Mouse (Mus musculus) embryonic facial prominence, embryonic 13.5 days (tissue): ENCODE measurements around the gene Grap2. TPM values are rescaled to one million over a fixed set of nuclear protein-coding genes. Genes with fewer than 3 reads are reported as not detected.

Experiments
- ATAC-seq: fragments of 200-750 bp; cut with Nextera tagmentation; 2 replicates; pipeline ENCODE4 v1.8.0; 2017; ENCODE audit warnings: low read depth; ENCODE audit not compliant: insufficient number of reproducible peaks, insufficient read depth, low FRiP score, low TSS enrichment
- H3K27ac ChIP-seq: fragments of 300-500 bp; sonication (generic); 2 replicates; pipeline ENCODE4 v1.5.1; 2015; ENCODE audit warnings: moderate library complexity, mild to moderate bottlenecking, inconsistent platforms
- H3K27me3 ChIP-seq: fragments of 300-500 bp; sonication (generic); 2 replicates; pipeline ENCODE4 v1.6.1; 2015; ENCODE audit warnings: mild to moderate bottlenecking, inconsistent platforms
- H3K36me3 ChIP-seq: fragments of 300-500 bp; sonication (generic); 2 replicates; pipeline ENCODE4 v1.6.1; 2015; ENCODE audit warnings: mild to moderate bottlenecking, inconsistent platforms
- H3K4me1 ChIP-seq: fragments of 300-500 bp; sonication (generic); 2 replicates; pipeline ENCODE4 v1.6.1; 2015; ENCODE audit warnings: inconsistent platforms
- H3K4me2 ChIP-seq: fragments of 300-500 bp; sonication (generic); 2 replicates; pipeline ENCODE4 v1.6.1; 2015; ENCODE audit warnings: moderate library complexity, mild to moderate bottlenecking, inconsistent platforms
- H3K4me3 ChIP-seq: fragments of 300-500 bp; sonication (generic); 2 replicates; pipeline ENCODE4 v1.5.1; 2015; ENCODE audit warnings: mild to moderate bottlenecking, inconsistent platforms
- H3K9ac ChIP-seq: fragments of 300-500 bp; sonication (generic); 2 replicates; pipeline ENCODE4 v1.6.1; 2015; ENCODE audit warnings: mild to moderate bottlenecking, inconsistent platforms
- H3K9me3 ChIP-seq: fragments of 300-500 bp; sonication (generic); 2 replicates; pipeline ENCODE4 v1.6.1; 2016; ENCODE audit warnings: inconsistent platforms
- WGBS: fragments of 180-500 bp; shearing (Covaris S2); methylation state at CpG from one replicate; pipeline ENCODE4 v1.1.7; 2015; ENCODE audit warnings: mixed read lengths; 5-methylcytosine and 5-hydroxymethylcytosine counted together
- polyA plus RNA-seq: library from polyadenylated mRNA; unstranded; fragments of >200 nt; fragmentation: Nextera tagmentation; extraction: Ambion mirVana; gene quantifications from 2 replicates; pipeline ENCODE4 v1.2.1, GENCODE M21; 2015

Grap2 gene
- polyA plus RNA-seq, 1 experiment from 2014 or later, result 1.2 TPM

DNA sequence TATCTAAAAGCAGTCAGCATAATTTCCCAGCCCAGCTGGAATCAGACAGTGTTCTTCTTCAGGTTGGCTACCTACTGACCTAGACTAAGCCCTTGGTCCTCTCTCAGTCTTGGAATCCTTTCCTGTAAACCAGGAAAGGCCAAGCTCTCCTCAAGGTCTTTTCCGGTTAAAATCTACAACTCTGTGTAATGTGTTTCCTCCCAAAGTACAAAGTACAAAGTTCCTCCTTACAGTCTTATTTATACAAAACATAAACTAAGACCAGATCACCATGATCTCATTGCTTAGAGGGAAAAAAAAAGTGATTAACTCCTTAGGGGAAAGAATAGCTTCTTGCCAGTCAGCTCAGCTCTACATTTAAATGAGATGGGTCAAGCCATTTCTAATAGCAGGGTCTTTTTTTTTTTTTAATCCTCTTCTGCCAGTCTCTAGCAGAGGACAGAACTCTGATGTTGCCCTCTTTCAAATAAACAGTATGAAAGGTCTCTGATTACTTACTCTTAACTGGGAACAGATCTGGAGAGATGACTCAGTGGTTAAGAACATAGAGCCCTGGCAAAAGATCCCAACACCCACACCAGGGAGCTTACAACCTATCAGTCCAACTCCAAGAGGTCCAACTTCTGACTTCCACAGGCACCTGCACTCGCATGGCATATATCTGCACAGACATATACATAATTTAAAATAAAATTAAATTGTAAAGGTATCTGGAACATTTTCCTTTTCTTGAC, 69.5 kb downstream of the Grap2 start:
- H3K9me3 ChIP-seq, result no peaks in the 10 kb centered on the region
- 65% methylated on average over 2 of the region's 2 CpGs for WGBS
- H3K36me3 ChIP-seq, result no peaks in the 10 kb centered on the region
- H3K4me3 ChIP-seq, result no peak overlapping the region
- H3K27me3 ChIP-seq, result no peaks in the 10 kb centered on the region
- H3K27ac ChIP-seq, result no peak overlapping the region
- no peak overlapping the region for H3K4me2 ChIP-seq
- no peak for ATAC-seq
- H3K9ac ChIP-seq, result no peak overlapping the region
- 0 out of 2 replicates have a peak, but pooled peaks cover 2% of the 10 kb centered on the region for H3K4me1 ChIP-seq

DNA sequence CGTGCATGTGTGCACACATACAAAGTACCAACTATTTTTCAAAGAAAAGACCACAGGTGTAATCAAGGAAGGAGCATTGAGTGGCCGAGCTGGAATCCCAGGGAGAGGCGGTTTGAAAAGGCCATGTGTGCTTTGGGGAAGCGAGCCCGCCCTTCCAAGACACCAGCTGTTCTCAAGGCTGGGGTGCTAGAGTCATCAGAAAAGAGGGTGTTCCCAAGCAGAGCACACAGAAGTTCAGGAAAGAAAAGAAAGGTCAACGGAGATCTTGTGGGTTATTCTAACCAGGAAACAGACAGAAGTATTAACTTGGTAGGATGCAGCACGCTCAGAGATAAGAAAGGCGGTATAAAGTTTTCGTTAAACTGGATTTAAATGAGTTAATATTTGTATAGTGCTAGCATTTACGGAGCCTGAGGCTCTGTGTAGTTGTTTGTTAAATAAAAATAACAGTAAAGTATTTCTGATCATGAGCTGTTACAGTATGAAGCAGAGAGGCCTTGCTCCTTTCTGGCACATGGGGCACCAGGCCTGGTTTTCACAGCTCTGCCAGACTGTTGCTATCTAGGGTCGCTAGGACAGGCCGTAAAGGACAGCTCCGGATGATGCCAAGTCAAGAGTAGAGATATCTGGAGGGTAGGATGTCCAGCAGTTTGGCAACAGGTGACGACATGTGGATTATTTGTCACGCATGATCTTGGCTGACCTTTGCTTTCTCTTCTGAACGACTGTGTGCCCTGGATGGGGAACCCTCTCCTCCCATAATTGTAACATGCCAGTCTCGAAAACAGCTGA, 72.8 kb downstream of the Grap2 start:
- no peak for ATAC-seq
- WGBS, result 84% methylated on average over 17 of the region's 17 CpGs
- H3K4me3 ChIP-seq, result no peak overlapping the region

DNA sequence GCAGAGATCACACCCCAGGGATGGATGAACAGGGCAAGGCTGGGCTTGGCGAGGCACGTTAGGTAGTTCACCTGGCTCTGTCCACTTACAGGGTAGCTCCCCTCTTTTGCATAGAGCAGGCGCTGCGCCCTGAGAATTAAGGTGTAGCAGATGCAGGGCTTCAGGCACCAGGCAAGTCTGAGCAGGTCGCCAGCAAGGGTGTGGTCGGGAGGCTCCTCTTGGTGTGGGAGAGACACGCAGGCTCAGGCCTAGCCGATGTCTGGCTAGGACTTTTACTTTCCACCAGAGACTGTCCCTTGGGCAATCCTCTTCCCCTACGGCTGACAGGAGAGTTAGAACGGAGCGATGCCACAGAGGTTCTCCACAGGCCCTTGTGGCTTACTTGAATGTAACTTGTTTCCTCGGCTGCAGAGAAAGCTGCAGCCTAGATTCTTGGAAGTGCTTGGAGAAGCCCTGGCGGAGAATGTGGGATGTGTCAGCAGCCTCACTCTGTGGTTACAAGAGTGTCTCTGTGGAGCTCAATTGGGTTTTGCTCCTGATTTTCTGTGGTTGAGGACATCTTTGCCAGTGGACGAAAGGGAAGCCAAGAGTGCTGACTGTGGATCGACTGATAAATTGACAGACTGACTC, 76.7 kb downstream of the Grap2 start:
- ATAC-seq, result no peak
- H3K36me3 ChIP-seq, result no peaks in the 10 kb centered on the region
- H3K4me1 ChIP-seq, result peaks cover 22% of the 10 kb centered on the region
- no peaks in the 10 kb centered on the region for H3K27me3 ChIP-seq
- H3K9ac ChIP-seq, result 0 out of 2 replicates have a peak overlapping the region, but pooled peaks have one; percentile 22
- 59% methylated on average over 15 of the region's 15 CpGs for WGBS
- H3K9me3 ChIP-seq, result no peaks in the 10 kb centered on the region
- H3K4me3 ChIP-seq, result no peak overlapping the region
- H3K27ac ChIP-seq, result peak overlapping the region; percentile 40; the same call in 1 of the 2 replicates
- H3K4me2 ChIP-seq, result no peak overlapping the region

More for the DNA sequence above, 72.8 kb downstream of the Grap2 start:
- Histone ChIP-seq H3K9me3 (no peaks in the 10 kb centered on the region), H3K9ac (no peak overlapping the region), H3K27ac (no peak overlapping the region), H3K4me1 (peaks cover 20% of the 10 kb centered on the region), H3K27me3 (no peaks in the 10 kb centered on the region), H3K4me2 (no peak overlapping the region), H3K36me3 (no peaks in the 10 kb centered on the region)

DNA sequence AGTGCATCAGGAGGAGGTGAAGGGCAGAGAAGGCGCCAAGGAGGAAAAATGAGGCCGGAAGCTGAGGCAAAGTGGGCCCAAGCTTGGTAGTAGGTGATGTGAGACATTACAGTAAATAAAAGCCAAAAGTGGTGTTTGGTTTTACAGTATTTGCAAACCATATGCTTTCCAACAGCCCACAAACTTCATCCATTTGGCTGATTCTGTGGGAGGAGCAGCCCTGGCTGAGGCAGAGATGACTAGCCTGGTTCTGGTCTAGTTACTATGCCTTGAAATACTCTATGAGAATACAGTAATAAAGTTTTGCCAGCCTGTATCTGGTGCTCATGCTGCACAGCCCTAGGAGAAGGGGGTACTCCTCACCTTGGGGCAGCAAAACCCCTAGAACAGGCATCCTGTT, 78.0 kb downstream of the Grap2 start:
- no peak for ATAC-seq
- no peaks in the 10 kb centered on the region for H3K36me3 ChIP-seq
- 56% methylated on average over 2 of the region's 2 CpGs for WGBS

DNA sequence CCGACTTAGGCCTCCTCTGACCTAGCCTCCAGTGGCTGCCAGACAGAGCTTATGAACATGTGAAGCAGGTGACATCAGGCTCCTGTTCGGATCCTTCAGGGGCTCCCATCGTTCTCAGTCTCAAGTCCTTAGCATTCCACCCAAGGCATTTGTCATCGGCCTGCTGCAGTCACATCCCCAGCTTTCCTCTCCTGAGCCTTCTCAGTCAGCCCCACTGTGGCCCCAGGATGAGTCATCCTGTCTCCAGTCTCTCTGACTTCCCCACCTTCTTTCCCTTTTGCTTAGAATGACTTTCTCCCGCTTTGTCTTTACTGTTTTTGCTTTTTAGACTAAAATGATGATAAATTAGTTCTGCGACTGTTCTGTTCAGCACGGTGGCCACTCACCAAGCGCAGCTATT, 81.5 kb downstream of the Grap2 start:
- WGBS, result 78% methylated on average over 8 of the region's 8 CpGs
- Histone ChIP-seq H3K9me3 (no peaks in the 10 kb centered on the region), H3K9ac (no peak overlapping the region), H3K27ac (no peak overlapping the region), H3K4me3 (no peak overlapping the region), H3K4me1 (peaks cover 18% of the 10 kb centered on the region), H3K4me2 (no peak overlapping the region), H3K27me3 (no peaks in the 10 kb centered on the region), H3K36me3 (no peaks in the 10 kb centered on the region)
- no peak for ATAC-seq

More for the DNA sequence above, 78.0 kb downstream of the Grap2 start:
- Histone ChIP-seq H3K9me3 (no peaks in the 10 kb centered on the region), H3K27me3 (no peaks in the 10 kb centered on the region), H3K4me2 (no peak overlapping the region), H3K9ac (no peak overlapping the region), H3K4me3 (no peak overlapping the region), H3K27ac (no peak overlapping the region), H3K4me1 (peaks cover 22% of the 10 kb centered on the region)

DNA sequence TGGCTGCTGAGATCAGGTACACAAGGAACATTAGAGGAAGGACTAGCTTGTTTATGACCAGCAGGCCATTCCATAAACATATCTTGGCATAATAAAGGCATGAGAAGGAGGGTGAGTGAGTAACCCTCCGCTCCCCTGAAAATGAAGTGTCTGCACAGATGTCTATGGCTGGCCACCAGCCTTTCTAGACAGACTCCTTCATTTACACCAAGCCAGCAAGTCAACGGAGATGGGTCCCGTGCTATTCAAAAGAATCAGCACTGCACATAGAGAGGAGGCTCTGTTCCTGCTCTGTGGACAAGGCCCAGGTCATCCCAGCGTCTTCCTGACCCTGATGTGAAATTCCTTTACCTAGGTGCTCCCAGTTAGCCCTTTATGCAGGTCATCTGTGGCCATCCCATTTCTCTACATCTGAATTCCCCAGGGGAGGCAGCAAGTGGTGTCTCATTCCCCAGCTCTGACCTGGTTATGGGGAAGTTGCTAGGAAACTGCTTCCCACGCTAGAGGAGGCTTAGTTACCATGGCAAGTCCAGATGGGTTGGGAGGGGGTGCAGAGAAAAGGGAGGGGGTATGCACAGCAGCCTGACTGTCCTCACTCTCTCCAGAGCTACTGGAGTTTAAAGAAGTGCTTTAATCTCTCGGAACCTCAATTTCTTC, 86.5 kb downstream of the Grap2 start:
- no peak for ATAC-seq
- no peaks in the 10 kb centered on the region for H3K9me3 ChIP-seq
- no peak overlapping the region for H3K4me3 ChIP-seq
- H3K27ac ChIP-seq, result no peak overlapping the region
- H3K9ac ChIP-seq, result no peak overlapping the region
- WGBS, result 72% methylated on average over 6 of the region's 6 CpGs
- H3K36me3 ChIP-seq, result no peaks in the 10 kb centered on the region
- no peak overlapping the region for H3K4me2 ChIP-seq
- no peaks in the 10 kb centered on the region for H3K4me1 ChIP-seq
- no peaks in the 10 kb centered on the region for H3K27me3 ChIP-seq

DNA sequence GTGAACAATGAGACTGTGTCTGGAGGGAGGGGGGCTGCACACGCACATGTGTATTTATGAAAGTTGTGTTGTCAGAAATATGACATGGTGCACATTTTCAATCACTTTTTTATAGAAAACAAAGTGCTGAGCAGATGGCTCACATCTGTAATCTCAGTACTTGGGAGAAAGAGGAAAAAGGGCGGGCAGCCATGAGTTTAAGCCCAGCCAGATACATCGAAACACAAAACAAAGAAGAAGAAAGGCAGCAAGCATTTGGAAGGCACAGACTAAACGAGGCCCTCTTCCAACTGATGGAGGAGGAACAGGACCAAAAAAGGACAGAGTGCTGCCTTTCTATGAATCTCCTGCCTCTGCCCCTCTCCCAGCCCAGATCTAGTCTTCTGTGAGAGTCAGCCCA, 88.6 kb downstream of the Grap2 start:
- Histone ChIP-seq H3K4me1 (no peaks in the 10 kb centered on the region), H3K9me3 (no peaks in the 10 kb centered on the region), H3K27me3 (no peaks in the 10 kb centered on the region), H3K4me2 (no peak overlapping the region), H3K9ac (no peak overlapping the region), H3K4me3 (no peak overlapping the region), H3K27ac (no peak overlapping the region), H3K36me3 (no peaks in the 10 kb centered on the region)
- WGBS, result 52% methylated on average over 4 of the region's 4 CpGs
- no peak for ATAC-seq

DNA sequence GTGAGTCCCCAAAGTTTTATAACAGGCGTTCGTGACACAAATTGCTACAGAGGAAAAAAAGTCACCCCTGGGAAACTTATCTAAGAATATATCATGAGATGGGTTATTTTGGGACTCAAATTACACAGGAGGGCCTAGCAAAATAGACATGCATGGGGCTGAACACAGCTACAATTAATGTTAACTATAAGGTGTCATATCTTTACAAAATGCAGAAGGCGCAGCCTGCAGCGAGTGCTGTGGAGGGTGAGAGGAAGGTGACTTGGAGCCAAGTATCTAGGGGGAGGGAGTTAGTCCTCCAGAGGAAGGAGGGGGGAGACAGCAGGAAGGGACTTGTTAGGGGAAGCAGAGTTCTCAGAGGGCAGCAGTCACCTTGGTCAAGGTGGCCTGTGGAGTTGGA, 92.0 kb downstream of the Grap2 start:
- no peak overlapping the region for H3K27ac ChIP-seq
- H3K4me3 ChIP-seq, result no peak overlapping the region
- H3K9me3 ChIP-seq, result no peaks in the 10 kb centered on the region
- H3K4me2 ChIP-seq, result no peak overlapping the region
- peaks cover 4% of the 10 kb centered on the region for H3K27me3 ChIP-seq
- no peak for ATAC-seq
- no peak overlapping the region for H3K9ac ChIP-seq
- 79% methylated on average over 4 of the region's 4 CpGs for WGBS
- no peaks in the 10 kb centered on the region for H3K4me1 ChIP-seq
- no peaks in the 10 kb centered on the region for H3K36me3 ChIP-seq

DNA sequence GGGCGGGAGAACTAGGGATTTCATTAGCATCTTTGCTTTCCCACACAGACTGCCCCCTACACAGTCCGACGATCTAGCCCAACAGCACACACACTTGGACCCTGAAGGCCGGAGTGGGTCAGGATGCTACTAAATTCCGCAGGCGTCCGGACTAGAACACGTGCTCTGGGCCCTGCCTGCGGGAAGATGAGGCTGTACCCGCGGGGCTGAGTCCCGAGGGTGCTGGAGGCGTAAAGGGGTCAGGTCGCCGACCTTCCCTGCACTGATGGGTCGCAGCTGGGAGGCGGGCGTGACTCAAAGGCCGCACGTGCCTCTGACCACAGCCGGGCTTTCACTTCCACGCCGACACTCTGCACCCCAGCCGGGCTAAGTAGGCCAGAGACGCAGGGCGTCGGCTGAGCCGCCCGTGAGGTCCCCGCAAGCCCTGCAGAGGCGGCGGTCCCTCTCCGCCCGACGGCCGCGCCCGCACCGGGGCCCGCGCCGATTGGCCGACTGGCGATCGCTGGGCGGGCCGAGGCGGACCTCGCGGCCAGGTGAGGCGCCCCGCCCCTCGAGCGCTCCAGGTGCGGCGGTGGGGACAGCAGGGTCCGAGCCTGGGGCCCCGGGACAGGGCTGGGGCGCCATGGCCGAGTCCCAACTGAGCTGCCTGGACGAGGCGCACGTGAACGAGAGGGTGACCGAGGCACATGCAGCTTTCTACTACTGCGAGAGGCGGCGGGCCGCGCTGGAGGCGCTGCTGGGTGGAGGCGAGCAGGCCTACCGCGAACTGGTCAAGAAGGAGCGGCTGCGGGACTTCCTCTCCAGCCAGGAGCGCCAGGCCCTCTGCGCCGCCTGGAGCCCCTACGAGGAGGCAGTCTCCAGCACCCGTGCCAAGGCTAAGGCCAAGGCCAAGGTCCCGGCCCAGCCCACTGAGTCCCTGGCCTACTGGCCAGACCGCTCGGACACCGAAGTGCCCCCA, 99.2 kb downstream of the Grap2 start, which contains the start of gene Fam83f:
TSS of gene Fam83f (plus strand) at position 553 of the 958 bp plus-strand sequence.
- peaks cover 10% of the 10 kb centered on the region for H3K4me1 ChIP-seq
- no peaks in the 10 kb centered on the region for H3K9me3 ChIP-seq
- WGBS, result 5% methylated on average over 82 of the region's 85 CpGs
- H3K36me3 ChIP-seq, result no peaks in the 10 kb centered on the region
- peak; percentile 32; the same call in 1 of the 2 replicates for ATAC-seq
- H3K27me3 ChIP-seq, result peaks cover 56% of the 10 kb centered on the region
- H3K27ac ChIP-seq, result no peak within 1 kb of the TSS
- H3K4me2 ChIP-seq, result peak within 1 kb of the TSS; percentile 79
- peak within 1 kb of the TSS; percentile 47 for H3K4me3 ChIP-seq
- H3K9ac ChIP-seq, result peak within 1 kb of the TSS; percentile 68

DNA sequence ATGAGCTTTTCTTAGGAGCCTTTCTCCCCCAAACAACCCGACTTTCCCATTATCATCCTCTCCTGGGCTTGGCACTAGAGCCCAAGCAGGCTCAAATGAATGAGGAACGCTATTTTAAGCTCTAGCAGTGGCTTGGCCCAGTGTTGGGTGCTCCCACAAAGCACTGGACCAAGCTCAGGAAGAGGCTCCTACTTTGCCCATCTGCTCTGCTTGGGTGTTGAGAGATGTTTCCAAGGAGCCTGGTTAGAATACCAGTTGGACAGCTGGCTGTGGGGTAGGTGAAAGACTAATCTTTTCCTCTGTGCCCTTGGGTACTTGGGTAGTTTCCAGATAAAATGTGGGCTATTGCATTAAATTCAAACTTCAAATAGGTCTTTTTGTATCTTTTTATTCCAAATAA, 100.4 kb downstream of the Grap2 start:
- peaks cover 10% of the 10 kb centered on the region for H3K4me1 ChIP-seq
- peaks cover 56% of the 10 kb centered on the region for H3K27me3 ChIP-seq
- WGBS, result 67% methylated on average over 2 of the region's 2 CpGs
- H3K9me3 ChIP-seq, result no peaks in the 10 kb centered on the region
- ATAC-seq, result no peak
- H3K27ac ChIP-seq, result no peak overlapping the region
- no peak overlapping the region for H3K4me3 ChIP-seq
- H3K36me3 ChIP-seq, result no peaks in the 10 kb centered on the region
- peak overlapping the region; percentile 79 for H3K4me2 ChIP-seq
- H3K9ac ChIP-seq, result no peak overlapping the region
